Mouse (Mus musculus): Measurements from ENCODE around the gene Pkp1. TPM values are rescaled to one million over a fixed set of nuclear protein-coding genes. Genes with fewer than 3 reads are reported as not detected.

Gene Pkp1
- polyA plus RNA-seq, 1 experiment from 2014 or later: 0.03 TPM

- no peak for ATAC-seq
- no peak overlapping the region for H3K4me3 ChIP-seq (ENCODE audit: low read depth, low read length)
- H3K36me3 ChIP-seq (ENCODE audit: control insufficient read depth, insufficient read depth): no peaks in the 10 kb centered on the region
- no peaks in the 10 kb centered on the region for H3K4me1 ChIP-seq (replicated peaks; ENCODE audit: control insufficient read depth, insufficient read depth, low read length)
- H3K27me3 ChIP-seq (replicated peaks; ENCODE audit: control insufficient read depth, insufficient read depth, low read length): peaks cover 54% of the 10 kb centered on the region
- H3K4me2 ChIP-seq (replicated peaks; ENCODE audit: low read depth): no peak overlapping the region
- no peaks in the 10 kb centered on the region for H3K9me3 ChIP-seq (ENCODE audit: control insufficient read depth)
- no peak overlapping the region for H3K27ac ChIP-seq (ENCODE audit: low read depth, low read length)
- WGBS: 29% methylated on average over 5 of the region's 5 CpGs
- H3K9ac ChIP-seq (ENCODE audit: low read depth, low read length): no peak overlapping the region
- TF ChIP-seq CTCF (IDR thresholded peaks at IDR 0.05; ENCODE audit: low read depth): no peak
These were observed 1.8 kb downstream of the Pkp1 start for GRCm38 (mm10) chr1:135917206-135917605.

GRCm38 (mm10) chr1:135916486-135917058 lies 2.4 kb downstream of the Pkp1 start:
- Histone ChIP-seq H3K4me3 (ENCODE audit: low read depth, low read length) (no peak overlapping the region), H3K9me3 (ENCODE audit: control insufficient read depth) (no peaks in the 10 kb centered on the region), H3K9ac (ENCODE audit: low read depth, low read length) (no peak overlapping the region), H3K27me3 (replicated peaks; ENCODE audit: control insufficient read depth, insufficient read depth, low read length) (peaks cover 54% of the 10 kb centered on the region), H3K4me1 (replicated peaks; ENCODE audit: control insufficient read depth, insufficient read depth, low read length) (no peaks in the 10 kb centered on the region), H3K36me3 (ENCODE audit: control insufficient read depth, insufficient read depth) (no peaks in the 10 kb centered on the region), H3K27ac (ENCODE audit: low read depth, low read length) (no peak overlapping the region), H3K4me2 (replicated peaks; ENCODE audit: low read depth) (no peak overlapping the region)
- ATAC-seq: no peak
- 25% methylated on average over 5 of the region's 5 CpGs for WGBS
- no peak for TF ChIP-seq CTCF (IDR thresholded peaks at IDR 0.05; ENCODE audit: low read depth)

GRCm38 (mm10) chr1:135913657-135914056 lies 5.3 kb downstream of the Pkp1 start:
- ATAC-seq: no peak
- Histone ChIP-seq H3K4me2 (replicated peaks; ENCODE audit: low read depth) (no peak overlapping the region), H3K9me3 (ENCODE audit: control insufficient read depth) (no peaks in the 10 kb centered on the region), H3K4me3 (ENCODE audit: low read depth, low read length) (no peak overlapping the region), H3K36me3 (ENCODE audit: control insufficient read depth, insufficient read depth) (no peaks in the 10 kb centered on the region), H3K27ac (ENCODE audit: low read depth, low read length) (no peak overlapping the region), H3K4me1 (replicated peaks; ENCODE audit: control insufficient read depth, insufficient read depth, low read length) (no peaks in the 10 kb centered on the region), H3K27me3 (replicated peaks; ENCODE audit: control insufficient read depth, insufficient read depth, low read length) (peaks cover 38% of the 10 kb centered on the region), H3K9ac (ENCODE audit: low read depth, low read length) (no peak overlapping the region)
- WGBS: 62% methylated on average over 4 of the region's 4 CpGs
- TF ChIP-seq CTCF (IDR thresholded peaks at IDR 0.05; ENCODE audit: low read depth): no peak

- no peak overlapping the region for H3K4me3 ChIP-seq (ENCODE audit: low read depth, low read length)
- no peaks in the 10 kb centered on the region for H3K9me3 ChIP-seq (ENCODE audit: control insufficient read depth)
- no peak for TF ChIP-seq CTCF (IDR thresholded peaks at IDR 0.05; ENCODE audit: low read depth)
- H3K4me2 ChIP-seq (replicated peaks; ENCODE audit: low read depth): no peak overlapping the region
- H3K4me1 ChIP-seq (replicated peaks; ENCODE audit: control insufficient read depth, insufficient read depth, low read length): no peaks in the 10 kb centered on the region
- no peak overlapping the region for H3K27ac ChIP-seq (ENCODE audit: low read depth, low read length)
- H3K36me3 ChIP-seq (ENCODE audit: control insufficient read depth, insufficient read depth): no peaks in the 10 kb centered on the region
- 17% methylated on average over 6 of the region's 6 CpGs for WGBS
- no peak overlapping the region for H3K9ac ChIP-seq (ENCODE audit: low read depth, low read length)
- no peak for ATAC-seq
- H3K27me3 ChIP-seq (replicated peaks; ENCODE audit: control insufficient read depth, insufficient read depth, low read length): 0 out of 2 replicates have a peak, but pooled peaks cover 4% of the 10 kb centered on the region
These were observed 9.6 kb downstream of the Pkp1 start for GRCm38 (mm10) chr1:135909381-135909780.

DNA sequence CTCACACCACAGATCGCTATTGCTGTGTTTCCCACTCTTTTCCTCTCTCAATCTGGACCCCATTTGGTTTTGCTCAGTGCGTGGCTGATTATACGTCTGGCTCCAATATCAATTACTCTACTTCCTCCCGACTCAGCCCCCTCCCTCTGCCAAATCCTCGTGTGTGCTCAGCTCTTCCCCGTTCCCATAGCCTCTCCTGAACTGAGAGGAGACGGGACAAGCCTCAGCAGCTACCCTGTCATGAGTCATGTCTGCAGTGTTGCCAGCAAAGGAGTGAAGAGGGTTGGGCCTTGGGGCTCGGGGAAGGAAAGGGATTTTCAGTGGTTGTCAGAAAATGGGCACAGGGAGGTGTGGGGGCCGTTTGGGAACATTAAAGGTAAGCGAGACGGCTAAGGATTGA lies 12.3 kb downstream of the Pkp1 start:
- Histone ChIP-seq H3K9ac (ENCODE audit: low read depth, low read length) (no peak overlapping the region), H3K36me3 (ENCODE audit: control insufficient read depth, insufficient read depth) (no peaks in the 10 kb centered on the region), H3K4me1 (replicated peaks; ENCODE audit: control insufficient read depth, insufficient read depth, low read length) (no peaks in the 10 kb centered on the region), H3K27ac (ENCODE audit: low read depth, low read length) (no peak overlapping the region), H3K4me2 (replicated peaks; ENCODE audit: low read depth) (no peak overlapping the region), H3K4me3 (ENCODE audit: low read depth, low read length) (no peak overlapping the region), H3K9me3 (ENCODE audit: control insufficient read depth) (no peaks in the 10 kb centered on the region), H3K27me3 (replicated peaks; ENCODE audit: control insufficient read depth, insufficient read depth, low read length) (0 out of 2 replicates have a peak, but pooled peaks cover 4% of the 10 kb centered on the region)
- ATAC-seq: no peak
- no peak for TF ChIP-seq CTCF (IDR thresholded peaks at IDR 0.05; ENCODE audit: low read depth)
- 66% methylated on average over 11 of the region's 11 CpGs for WGBS

GRCm38 (mm10) chr1:135899991-135900515 lies 19.0 kb downstream of the Pkp1 start:
- TF ChIP-seq CTCF (IDR thresholded peaks at IDR 0.05; ENCODE audit: low read depth): no peak
- Histone ChIP-seq H3K27me3 (replicated peaks; ENCODE audit: control insufficient read depth, insufficient read depth, low read length) (no peaks in the 10 kb centered on the region), H3K27ac (ENCODE audit: low read depth, low read length) (no peak overlapping the region)

More at GRCm38 (mm10) chr1:135899991-135900515, 19.0 kb downstream of the Pkp1 start:
- Histone ChIP-seq H3K9me3 (ENCODE audit: control insufficient read depth) (no peaks in the 10 kb centered on the region), H3K4me2 (replicated peaks; ENCODE audit: low read depth) (no peak overlapping the region), H3K4me3 (ENCODE audit: low read depth, low read length) (no peak overlapping the region), H3K9ac (ENCODE audit: low read depth, low read length) (no peak overlapping the region), H3K4me1 (replicated peaks; ENCODE audit: control insufficient read depth, insufficient read depth, low read length) (0 out of 2 replicates have a peak, but pooled peaks cover 5% of the 10 kb centered on the region), H3K36me3 (ENCODE audit: control insufficient read depth, insufficient read depth) (no peaks in the 10 kb centered on the region)
- no peak for ATAC-seq
- whole genome bisulfite sequencing: 62% methylated on average over 7 of the region's 7 CpGs
